Mouse (Mus musculus): ENCODE data around the gene Fgf10. TPM values are rescaled to one million over a fixed set of nuclear protein-coding genes. Genes with fewer than 3 reads are reported as not detected.

Fgf10 gene
- not detected for polyA plus RNA-seq (2017; shearing (Covaris generic))

GRCm38 (mm10) chr13:118669491-118669890 lies at the start of gene Fgf10:
TSS of gene Fgf10 (plus strand) at chr13:118669791.

Data from activated CD4-positive, CD25-positive, alpha-beta regulatory T cell, adult 9 weeks (primary cell).